Mouse (Mus musculus) cerebellum, adult 8-10 months (tissue): Measurements from ENCODE around the gene Zfp68.
A peak's percentile ranks its signal among the peaks of the same experiment; 100 is the strongest.
"Not testable (repeated sequence)": the region's sequence is repeated elsewhere in the genome, so short reads cannot be mapped to it uniquely, and the experiment has no call there.

Source experiments
- DNase-seq: peaks from one replicate; pipeline ENCODE4 v3.0.0; 2022

Gene Zfp68

DNA sequence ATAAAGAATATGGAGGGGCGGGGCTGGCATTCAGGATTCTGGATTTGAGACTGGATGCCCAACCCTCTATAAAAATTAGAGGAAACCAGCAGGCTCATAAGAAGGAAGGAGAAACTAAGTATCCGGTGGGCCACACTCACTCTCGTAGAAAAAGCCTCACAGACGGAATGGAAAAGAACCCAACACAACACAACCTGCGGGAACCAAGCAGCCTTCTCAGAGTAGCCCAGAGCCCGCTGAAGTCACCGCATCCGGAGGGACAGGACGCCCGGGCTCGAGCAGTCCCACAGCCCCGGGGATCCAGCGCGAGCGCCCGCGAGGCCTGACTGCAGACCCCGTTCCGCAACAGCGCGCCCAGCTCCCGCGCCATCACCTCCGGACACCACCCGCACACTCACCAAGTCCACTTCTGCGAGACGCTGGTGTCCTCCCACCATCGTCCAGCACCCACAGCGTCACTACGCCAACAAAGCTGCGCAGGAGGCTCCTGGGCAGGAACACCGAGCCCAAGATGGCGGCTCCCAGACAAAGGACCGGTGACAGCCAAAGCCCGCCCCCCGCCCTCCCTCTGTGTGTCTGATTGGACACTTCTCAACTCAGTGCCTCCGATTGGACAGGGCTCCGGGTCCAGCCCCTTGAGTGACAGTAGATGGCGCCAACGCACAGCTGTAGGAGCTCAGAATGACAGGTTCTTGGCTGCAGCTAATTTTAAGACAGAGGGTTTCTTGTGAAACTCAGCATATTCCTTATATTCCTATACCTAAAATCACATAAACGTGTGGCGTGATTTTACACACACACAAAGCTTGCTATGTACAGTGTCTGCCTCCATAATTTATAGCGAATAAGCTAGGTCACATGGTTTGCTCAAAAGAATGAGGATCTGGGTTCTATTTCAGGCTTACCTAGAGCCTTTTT is at the start of gene Zfp68:
Gene Zfp68 (minus strand): TSS at position 551 of the 918 bp plus-strand sequence.
- peak; percentile 90 for DNase-seq

DNA sequence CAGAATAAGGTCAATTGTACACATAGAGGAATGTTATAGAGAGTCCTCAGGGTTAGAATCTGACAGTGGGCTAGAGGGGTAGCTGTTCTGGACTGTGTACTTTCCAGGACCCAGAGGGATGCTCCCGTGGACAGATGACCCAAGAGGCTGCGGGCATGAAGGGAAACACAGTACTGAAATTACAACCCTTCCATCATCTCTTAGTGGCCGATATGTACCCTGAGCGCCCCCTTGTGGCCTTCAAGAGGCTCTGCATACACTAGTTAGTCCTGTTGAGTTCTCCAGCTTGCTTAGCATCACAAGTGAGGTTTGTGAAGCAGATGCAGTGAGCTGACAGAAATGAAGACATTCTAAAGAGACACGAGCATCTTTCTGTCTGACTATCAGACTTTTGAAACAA is 39.4 kb upstream of the Zfp68 start:
- DNase-seq = peak; percentile 42

GRCm38 (mm10) chr5:138657854-138658253 is 38.3 kb upstream of the Zfp68 start:
- DNase-seq = peak; percentile 35

DNA sequence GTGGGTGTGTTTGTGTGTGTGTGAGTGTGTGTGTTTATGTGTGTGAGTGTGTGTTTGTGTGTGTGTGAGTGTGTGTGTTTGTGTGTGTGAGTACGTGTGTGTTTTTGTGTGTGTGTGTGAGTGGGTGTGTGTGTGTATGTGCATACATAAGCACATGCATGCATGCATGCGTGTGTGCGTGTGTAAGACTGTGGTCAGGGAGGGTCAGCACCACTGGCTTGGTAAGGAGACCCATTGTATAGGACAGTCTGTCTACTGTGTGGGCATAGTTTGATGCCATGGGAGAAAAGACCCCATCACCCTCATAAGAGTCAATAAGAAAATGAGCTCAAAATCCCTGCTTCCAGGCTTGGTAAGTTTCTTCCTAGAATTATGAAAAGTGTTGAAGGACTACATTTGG is 37.8 kb upstream of the Zfp68 start:
- no peak for DNase-seq

- DNase-seq = peak; percentile 33
Observed at GRCm38 (mm10) chr5:138656477-138657156, 37.1 kb upstream of the Zfp68 start.

DNA sequence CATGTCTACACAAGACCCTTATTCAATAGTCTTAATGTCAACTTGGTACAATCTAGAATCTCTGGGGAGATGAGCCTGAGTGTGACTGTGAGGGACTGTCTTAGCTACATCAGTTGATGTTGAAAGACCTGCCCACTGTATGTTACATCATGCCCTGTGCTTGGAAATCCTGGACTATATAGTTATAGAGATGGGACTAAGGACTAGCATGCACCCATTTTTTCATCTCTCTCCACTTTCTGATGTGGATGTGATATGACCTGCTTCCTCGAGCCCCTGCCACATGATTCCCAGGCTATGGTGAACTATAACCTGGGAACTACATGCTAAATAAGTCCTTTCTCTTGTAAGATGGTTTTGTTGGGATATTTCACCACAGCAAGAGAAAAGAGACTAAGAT is 33.4 kb upstream of the Zfp68 start:
- no peak for DNase-seq

DNA sequence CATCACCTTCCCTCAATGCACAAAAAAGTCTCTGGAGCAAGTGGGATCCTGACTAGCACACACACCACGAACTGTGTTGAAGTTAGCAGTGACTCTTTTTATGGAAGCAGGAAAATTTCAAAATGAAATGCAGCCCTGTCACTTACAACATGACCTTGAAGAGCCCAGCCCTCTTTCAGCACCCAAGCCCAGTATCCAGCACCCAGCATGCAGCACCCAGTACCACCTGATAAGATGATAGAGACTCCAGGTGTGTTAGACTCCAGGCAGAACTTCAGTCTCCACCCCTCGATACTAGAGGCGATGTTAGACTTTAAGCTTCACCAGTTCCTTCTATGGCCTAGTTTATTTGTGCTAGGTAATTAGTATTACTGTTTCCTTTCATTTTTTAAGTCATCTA is 22.2 kb upstream of the Zfp68 start:
- DNase-seq = no peak

GRCm38 (mm10) chr5:138641081-138641480 is 21.5 kb upstream of the Zfp68 start:
- DNase-seq = no peak

DNA sequence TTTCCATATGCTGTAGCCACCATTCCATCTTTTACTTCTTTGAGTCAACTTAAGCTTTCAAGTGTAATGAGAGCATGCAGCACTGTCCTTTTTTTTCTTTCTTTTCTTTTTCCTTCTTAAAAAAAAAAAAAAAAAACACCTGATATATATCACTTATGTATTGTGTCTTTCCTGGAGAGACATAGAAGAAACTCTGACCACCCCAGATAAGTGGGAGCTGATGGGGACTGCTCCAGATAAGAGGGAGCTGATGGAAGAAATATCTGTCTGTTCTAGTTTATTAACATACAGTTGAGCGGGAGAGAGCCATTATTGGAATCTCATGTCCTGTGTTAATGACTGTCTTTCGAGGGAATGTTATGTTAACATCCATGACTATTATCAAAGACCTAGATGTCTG is 16.9 kb upstream of the Zfp68 start:
- no peak for DNase-seq

DNA sequence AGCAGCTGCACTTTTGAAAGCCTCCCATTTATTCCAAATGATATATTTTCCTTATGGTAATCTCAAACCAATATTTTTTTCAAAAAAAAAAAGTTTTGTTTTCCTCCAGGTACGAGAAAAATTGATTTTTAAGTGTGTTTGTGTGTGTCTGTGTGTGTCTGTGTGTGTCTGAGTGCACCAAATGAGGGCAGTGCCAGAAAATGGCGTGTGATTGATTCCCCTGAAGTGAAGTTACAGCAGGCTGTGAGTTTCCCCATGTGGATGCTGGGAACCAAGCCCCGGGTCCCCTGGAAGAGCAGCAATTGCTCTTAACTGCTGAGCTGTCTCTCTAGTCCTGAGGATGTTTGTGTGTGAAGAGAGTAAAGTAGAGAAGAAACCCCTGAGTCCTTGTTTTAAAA is 3.9 kb upstream of the Zfp68 start:
- no peak for DNase-seq

GRCm38 (mm10) chr5:138622645-138623477 is 3.3 kb upstream of the Zfp68 start, which contains the start of gene A430033K04Rik:
Gene A430033K04Rik, plus strand, starts transcription at chr5:138622859.
- DNase-seq = peak; percentile 93

DNA sequence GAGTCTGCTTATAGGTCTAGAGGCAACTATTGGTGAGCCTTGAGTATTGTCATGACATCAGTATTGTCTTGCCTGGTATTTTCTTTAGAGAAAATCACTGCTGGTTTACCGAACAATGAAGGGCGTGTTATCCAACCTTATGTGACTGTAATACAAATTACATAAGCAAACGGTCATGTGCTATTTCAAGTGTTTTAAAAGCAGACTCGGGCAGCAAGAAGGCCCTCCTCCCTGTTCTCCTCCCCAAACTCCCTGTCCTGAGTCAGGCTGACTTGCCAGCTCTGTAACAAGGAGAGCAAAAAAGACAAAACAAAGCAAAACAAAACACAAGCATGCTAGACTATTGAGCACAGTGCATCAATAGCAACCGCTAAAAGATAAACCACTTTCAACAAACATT is 1.3 kb upstream of the Zfp68 start:
- DNase-seq = no peak

- no peak for DNase-seq
Observed at GRCm38 (mm10) chr5:138618353-138618752, 1.2 kb downstream of the Zfp68 start.

GRCm38 (mm10) chr5:138587396-138587795 is 32.2 kb downstream of the Zfp68 start:
- no peak for DNase-seq

DNA sequence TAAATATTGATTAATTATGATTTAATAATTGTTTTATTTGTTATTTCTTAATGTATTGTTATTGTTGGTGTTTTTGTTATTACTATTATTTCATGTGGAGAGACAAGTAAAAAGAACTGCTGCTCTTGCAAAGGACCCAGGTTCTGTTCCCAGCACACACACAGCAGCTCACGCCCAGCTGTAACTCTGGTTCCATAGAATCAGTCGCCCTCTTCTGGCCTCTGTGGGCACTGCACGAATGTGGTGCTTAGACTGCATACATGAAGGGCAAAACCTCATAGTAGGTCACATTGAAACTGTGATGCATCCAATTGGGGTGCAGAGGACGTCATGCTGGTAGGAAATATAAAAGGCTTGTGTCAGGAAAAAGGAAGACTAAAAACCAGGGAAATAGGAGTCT is 47.9 kb downstream of the Zfp68 start:
- DNase-seq = no peak

DNA sequence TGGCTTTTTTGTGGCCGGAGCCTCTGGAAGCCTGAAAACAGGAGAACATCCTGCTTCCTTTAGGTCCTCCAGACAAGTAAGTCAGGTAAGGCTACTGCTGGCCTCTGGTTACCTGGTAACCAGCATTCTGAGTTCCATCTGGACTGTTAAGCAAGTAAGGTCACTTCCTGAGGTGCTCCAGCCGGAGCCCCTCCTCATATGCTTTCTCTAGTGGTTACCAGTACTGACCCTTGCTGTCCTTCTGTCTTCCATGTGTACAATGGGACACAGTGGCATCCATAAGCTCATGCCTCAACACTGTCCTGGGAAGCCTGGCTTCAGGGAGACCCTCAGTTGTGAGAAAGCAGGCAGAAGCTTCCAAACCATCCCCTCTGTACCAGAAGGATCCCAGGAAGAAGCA is 54.9 kb downstream of the Zfp68 start, which contains the start of gene 1700123K08Rik:
Gene 1700123K08Rik (minus strand): TSS at position 101 of the 400 bp plus-strand sequence.
- DNase-seq = not testable (repeated sequence)
